Mouse (Mus musculus) ZHBTc4 (cell line): Measurements from ENCODE around the gene Jmjd1c.
"Not testable (repeated sequence)": the region's sequence is repeated elsewhere in the genome, so short reads cannot be mapped to it uniquely, and the experiment has no call there.

ENCODE experiments used
- DNase-seq: peaks from one replicate; pipeline ENCODE4 v3.0.0-alpha.2; 2011; ENCODE audit warnings: low read depth, low spot score

The Jmjd1c gene

DNA sequence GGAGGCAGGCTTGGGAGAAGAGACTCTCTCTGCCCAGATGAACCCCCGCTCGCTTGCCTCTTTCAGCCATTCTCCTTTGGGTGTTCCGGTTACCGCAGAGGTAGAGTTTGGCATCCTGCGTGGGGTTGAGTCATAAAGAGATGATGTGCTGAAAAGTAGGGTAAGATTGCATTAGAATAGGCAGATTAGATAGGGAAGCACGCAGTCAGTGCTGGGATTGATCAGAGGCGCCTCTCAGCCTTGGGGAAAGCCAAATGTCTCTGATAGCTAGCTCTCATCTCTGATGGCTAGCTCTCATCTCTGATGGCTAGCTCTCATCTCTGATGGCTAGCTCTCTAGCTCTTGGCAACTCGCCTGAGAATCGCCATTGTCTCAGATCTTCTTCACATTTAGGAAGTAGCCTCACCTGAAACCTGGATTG lies 4.9 kb downstream of the Jmjd1c start:
- peak; percentile 83 for DNase-seq

DNA sequence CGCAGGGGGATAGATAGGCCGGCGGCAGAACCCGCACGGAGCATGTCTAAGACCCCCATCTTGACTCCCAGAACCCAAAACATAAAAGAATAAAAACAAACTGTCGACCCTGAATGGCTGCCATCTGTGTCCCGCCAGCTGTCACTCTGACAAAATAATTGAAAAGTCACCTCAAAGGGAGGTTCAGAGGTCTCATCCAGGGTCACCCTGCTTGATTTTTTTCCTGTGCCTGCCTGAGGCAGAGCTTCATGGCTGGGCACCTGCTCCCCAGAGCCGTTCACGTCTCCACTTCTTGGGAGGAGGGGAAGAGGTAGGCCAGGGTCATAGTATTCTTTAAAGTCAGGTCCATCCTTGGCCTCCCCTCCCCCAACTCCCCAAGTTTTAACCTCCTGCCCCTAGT lies 8.6 kb downstream of the Jmjd1c start:
- no peak for DNase-seq

DNA sequence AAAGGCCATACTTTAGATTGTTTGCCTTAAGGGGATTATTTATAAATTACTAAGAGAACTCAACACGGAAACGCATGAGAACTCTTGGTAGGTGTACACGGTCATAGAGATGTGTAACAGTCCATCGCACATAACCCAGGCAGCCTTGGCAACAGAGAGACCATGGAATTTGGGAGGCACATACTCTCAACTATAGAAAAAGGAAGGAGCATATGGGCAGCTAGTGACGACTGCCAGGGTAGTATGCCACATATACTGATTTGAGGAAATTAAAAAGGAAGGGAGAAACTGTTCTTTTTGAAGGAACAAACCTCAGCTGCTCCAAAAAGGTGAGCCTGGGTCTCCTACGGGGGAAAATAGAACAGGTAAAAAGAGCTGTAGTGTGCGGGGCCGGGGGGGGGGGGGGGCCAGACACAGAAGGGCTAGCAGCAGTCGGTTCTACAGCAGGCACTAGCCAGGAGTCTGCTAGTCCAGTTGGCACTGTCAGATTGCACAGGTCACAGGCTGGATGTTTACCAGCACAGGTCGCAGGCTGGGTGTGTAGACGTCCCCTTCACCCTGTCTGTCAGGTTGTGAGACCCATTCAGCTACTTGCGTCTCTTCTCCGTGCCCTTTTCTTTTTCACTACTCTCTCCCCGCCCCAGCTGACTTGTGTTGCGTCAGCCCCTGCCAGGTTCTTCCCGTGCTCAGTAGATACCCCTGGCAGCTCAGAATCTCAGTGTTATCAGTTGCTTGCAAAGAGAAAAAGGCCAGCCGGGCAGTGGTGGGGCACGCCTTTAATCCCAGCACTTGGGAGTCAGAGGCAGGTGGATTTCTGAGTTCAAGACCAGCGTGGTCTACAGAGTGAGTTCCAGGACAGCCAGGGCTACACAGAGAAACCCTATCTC lies 9.6 kb downstream of the Jmjd1c start:
- no peak for DNase-seq

DNA sequence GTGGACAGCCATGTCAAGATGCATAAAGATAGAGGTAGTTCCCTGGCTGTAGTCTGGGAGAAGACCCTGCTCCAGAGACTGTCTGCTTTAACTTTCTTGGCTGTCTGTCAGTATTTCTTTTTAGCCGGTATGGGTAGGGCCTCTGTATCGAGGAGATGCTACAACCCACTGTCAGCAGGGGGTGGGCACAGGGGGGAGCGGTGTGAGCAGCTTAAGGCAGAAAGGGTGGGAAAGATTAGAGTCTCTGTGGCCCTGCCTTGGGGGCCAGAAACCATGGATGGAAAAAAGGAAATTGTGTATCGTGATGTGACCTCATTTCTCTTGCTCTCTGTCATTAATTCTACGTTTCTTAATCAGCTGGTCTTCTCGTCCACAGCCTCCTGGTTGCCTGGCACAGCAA lies 10.5 kb downstream of the Jmjd1c start:
- DNase-seq: no peak

DNA sequence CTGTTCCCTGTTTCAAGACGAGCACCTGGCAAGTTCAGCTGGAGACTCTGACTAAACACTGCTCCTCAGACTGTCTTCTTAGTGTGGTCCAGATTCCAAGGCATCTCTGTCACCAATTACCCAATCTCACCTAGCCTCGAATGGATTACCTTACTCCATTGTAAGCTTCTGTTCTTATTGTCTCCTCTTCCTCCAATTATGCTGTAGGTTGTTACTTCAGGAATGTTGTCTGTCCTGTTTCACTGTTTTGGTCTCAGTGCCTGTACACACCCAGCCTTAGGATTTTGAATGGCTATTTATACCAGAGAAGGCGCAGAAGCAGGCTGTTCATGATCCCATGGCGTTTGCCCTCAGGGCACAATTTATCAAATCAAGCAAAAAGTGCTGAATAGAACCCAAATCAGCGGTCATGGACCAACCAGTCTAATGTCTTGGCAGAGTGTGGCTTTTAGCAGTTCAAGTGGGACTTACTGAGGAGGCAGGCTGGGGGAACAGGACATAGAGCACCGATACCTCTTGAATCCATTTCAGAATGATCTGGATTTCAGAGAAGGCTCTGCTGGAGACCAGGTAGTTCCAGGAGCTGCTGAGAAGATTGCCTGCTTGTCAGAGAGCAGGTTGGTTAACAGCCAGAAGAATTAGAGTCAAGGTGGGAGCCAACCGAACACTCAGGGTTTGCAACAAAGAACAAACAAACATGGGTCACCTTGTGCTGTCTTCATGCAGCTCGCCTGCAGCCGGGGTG lies 11.3 kb downstream of the Jmjd1c start:
- DNase-seq: peak; percentile 51

DNA sequence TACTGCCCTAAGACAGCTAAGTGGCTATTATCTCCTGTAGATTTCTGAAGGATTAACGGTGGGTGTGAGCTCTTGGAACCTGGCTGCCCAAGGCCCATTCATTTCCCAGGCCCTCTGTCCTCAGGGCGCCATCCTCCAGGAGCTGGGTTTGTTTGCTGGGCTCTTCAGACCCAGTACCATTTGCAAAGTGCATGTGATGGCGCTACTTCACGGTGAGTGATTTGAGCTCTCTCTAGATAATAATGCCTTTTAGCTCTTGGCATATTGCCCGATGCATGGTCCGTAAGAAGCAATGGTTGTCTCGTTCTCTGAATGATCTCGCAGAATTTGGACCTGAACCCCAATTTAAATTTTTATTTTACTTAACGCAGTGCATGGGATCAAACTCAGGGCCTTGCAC lies 12.2 kb downstream of the Jmjd1c start:
- DNase-seq: no peak

DNA sequence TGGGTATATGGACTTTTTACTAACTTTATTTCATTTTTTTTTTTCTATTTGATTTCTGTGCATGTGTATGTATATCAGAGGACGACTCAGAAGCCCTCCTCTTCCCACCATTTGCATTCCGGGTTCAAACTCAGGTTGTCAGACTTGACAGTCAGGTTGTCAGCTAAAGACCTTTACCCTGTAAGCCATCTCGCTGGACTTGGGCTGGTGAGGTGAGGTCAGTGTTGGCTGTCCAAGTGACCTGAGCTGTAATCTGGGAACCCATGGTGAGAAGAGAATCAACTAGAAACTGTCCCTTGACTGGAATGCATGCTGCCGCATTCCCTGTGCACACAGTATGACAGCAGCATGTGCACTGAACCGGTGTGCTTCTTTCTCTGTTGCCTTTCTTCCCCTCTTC lies 13.7 kb downstream of the Jmjd1c start:
- DNase-seq: no peak

DNA sequence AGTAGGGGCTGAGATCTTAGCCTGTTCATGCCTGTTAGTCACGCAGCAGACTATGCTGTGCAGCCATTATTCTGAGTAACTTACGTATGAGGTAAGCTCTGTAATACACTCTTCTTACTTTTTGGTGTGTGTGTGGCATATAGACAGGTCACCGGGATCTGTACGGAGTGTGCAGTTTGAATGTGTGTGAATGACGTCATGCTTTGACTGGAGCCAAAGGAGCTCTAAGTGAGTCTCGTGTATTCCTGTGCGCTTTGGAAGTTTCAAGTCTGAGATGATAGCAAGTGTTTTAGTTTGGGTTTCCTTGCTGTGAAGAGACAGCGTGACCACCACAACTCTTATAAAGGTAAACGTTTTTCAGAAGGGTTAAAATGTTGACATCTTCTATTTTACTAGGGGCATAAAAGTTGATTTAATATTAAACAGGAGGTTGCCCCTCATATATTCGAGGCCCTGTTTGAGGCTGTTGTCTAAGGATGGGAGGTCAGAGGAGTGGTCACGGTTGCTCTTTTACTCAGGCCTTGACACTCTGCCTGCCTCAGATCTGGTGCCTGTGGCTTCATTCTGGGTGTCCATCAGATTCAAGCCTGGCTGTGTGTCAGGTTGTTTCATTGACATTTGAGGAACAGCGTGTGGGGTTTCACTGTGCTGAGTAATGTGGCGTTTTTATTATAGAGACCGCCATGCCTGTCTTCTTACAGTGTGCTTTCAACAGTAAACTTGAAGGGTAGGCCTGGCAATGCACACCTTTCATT lies 15.3 kb downstream of the Jmjd1c start:
- no peak for DNase-seq

DNA sequence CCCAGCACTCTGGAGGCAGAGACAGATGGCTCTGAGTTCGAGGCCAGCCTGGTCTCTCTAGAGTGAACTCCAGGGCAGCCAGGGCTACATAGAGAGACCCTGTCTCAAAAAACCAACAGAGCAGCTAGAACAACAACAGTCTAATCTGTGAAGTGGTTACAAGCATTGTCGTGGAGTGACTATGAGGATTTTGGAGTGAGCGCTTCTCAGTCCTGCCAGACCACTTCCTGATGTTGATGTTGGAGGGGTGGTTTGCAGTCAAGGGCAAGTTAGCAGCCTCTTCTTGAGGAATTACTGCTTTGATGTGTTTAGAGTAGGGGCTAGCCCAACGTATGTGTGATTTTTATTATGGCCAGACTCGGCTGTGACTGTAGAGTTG lies 15.9 kb downstream of the Jmjd1c start:
- DNase-seq: no peak

DNA sequence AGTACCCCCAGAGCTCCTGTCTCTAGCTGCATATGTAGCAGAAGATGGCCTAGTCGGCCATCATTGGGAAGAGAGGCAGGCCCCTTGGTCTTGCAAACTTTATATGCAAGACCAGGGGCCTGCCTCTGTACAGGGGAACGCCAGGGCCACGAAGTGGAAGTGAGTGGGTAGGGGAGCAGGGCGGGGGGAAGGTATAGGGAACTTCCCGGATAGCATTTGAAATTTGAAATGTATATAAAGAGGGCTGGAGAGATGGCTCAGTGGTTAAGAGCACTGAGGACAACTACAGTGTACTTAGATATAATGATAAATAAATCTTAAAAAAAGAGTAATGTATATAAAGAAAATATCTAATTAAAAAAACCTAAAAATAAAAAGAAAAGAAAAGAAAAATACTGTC lies 17.0 kb downstream of the Jmjd1c start:
- DNase-seq: not testable (repeated sequence)

DNA sequence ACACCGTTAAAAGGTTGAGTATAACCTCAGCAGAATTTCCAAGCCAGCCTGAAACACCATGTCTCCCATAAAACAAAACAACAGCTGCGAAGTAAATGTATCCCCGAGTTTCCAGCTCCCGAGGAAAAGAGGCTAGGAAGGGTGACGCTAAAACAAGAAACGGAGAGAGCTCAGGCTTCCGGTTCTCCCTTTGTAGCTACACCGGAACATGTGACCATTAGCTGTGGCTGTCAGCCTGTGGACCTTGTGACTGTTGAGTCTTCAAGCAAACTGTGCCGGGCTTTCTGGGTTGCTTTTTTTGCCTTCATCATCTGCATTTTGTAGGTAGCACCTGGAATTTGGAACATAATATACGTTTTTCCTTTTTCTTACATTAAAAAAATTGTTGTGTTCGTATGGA lies 17.9 kb downstream of the Jmjd1c start:
- no peak for DNase-seq

DNA sequence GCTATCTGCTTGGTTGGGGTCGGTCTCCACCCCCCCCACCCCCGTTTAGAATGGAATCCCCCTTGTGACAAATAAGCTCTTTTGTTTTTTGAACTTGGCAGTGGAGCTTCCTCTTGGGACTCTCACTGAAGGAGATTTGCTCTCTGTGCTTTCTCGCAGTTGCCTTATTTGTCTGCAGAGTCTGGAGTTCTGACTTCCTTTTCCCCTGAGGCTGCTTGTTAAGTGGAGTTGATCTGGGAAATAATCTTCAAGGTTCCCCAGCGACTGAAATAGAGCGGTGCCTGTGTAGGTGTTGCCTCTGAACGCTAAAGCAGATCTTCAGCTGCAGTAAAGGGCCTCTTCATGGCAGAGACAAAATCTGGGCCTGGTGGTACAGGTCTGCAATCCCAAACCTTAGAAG lies 19.2 kb downstream of the Jmjd1c start:
- DNase-seq: no peak

DNA sequence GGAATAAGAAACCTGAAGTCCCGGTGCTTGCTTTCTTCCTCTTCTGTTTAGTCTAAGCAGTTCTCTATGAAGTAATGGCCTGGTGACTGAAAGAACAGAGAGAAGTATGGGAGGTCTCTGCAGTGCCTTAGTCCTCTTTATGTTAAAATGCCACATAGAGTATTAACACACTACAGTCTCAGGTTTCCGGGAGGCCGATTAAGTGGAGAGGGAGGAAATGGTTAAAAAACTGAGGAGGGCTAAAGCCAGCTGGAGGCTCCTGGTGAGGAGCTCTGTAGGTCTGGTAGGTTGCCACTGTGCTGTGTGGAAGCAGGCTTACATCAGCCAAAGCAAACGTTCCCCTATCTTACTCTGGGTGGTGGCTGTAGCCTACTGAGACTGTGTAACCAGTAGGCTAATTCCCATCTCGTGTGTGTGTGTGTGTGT lies 19.8 kb downstream of the Jmjd1c start:
- DNase-seq: no peak

DNA sequence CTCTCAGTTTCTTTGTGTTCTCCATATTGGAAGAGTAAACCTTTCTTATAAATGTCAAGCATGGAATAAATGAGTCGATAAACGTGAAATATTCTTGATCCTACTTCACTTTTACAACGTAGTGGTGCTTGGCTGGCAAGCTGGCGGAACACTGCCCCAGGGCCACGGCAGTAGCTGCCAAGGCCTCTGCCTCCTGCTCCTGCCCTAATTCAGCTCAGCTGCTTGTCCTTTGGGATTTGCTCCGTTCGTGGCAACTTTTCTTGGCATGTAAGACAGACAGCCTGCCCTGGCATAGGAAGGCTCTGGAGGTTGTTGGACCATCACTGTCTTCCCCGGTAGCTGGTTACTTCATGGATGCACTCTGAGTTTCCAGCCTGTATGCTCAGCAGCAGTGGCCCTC lies 20.3 kb downstream of the Jmjd1c start:
- DNase-seq: no peak

DNA sequence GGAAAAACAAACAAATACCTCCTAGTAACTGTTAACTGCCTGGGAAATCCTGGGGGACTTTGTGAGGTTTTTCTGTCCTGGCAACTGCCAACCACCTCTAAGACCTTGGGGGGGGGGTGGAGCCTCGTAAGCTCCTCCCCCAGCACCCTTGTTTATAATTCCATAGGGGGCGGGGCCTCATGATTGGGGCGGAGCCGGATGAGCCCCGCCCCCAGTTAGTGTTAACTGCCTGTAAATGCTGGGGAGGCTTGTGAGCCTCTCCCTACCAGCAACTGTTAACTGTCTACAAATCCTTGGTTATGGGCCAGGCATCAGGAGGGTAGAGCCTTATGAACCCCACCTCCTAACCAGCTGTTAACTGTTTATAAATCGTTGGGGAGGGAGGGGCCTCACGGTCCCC lies 23.4 kb downstream of the Jmjd1c start:
- peak; percentile 88 for DNase-seq

DNA sequence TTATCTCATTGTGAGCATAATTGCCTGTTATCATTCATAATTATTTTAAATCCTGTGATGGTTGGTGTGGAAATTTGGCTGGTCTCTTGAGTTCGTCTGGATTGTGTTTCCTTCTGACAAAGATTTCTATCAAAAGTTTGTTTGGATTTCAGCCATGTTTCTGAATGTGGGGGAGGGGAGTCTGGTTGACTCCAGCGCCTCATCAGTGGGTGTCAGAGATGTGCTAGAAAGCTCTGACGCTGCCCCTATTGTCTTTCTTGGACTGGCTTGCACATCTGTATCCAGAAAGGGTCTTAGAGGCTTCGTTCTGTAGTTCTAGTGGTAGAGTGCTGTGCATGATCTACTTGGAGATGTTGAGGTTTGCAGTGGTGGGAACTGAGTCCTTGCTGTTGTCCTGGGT lies 24.3 kb downstream of the Jmjd1c start:
- DNase-seq: no peak

DNA sequence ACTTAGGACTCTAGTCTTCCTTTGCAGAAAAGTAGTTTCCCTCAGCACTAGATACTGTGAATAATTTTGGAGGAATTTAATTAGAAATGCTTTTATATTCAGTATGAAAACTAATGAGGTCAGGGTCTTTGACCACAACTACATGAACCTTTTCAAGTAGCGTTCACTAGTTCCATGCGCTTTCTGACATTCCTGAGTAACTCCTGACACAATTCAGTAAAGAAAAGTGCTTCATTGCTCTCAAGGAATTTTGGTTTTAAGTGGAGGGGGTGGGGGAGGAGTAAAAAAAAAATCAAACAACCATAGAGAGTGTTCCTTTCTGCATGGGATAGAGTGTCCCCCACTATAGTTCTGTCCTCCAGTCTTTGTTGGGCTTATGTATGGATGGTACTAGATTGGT lies 24.7 kb downstream of the Jmjd1c start:
- DNase-seq: no peak

DNA sequence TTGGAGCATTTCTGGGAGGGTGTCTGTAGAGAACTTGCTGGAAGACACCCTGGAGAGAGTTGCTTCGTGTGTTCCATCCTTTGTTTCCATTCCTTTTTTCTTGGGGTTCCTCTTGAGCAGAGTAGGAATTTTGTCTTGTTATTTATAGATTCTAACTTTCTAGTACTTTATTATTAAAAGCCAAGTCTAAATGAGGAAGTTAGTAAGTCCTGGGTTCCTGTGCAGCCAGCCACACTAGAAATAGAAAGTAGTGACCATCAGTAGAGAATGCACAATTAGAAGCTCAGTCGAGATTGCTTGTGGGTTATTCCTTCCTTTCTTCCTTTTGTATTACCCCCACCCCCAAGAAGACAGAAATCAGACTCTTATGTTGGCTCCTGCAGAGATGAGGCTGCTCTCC lies 27.8 kb downstream of the Jmjd1c start:
- no peak for DNase-seq

DNA sequence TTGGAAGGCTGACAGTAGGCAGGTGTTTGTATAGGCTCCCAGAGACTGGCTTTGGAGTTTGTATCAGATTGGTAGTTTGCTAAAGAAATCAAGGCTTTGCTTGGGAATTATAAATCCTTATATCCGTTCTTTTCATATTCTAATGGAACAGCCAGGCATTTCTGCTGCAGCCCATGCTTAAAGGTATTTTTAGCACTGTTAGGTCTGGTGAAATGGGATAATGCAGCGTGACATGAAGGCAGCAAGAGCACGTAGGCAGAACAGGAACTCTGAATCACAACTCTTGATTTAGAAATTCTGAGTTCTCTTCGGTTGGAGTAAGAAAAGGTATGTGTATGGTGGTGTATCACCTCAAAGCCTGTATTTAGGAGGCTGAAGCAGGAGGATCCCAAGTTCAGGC lies 28.2 kb downstream of the Jmjd1c start:
- no peak for DNase-seq

DNA sequence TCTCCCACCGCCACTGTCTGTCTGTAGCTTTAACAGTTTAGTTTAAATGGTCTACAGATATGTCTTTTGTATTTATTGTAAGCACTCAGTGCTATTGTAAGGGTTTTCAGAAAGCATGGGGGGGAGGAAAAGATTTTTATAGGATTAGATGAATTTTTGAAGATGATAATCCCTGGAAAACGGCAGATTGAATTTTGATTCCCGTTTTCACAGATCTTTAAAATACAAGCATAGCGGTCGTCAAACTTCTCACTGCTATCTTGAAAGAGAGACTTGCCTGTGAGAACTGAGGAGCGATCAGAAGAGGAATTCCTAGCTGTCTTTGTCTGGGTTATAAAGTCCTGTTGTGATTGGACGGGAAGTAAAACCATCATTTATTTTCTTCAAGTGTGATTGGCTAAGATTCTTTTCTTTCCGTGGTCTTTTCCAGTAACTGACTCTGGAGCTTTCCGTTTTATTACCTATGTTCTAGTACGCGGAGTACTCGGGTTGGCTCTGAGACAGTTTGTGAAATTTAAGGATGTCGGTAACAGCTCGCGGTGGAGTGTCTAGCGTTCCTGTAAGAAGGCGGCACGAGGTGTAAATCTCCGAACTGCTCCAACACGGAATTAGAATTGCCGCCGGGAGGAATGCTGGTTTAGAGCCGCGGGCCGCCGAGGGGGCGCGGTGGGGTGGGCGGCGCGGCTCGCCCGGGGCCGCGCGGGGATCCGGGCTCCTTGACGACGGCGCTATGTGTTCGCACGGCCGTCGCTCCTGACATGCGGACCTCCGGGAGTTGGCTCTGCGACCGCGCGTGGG lies 30.3 kb downstream of the Jmjd1c start:
- DNase-seq: peak; percentile 76
